Mouse (Mus musculus) B cell, adult 2 months (primary cell): ENCODE measurements at regions not wholly inside any gene's neighbourhood (a gene's known extent, or its start where the extent isn't known, plus 50 kb on each side); places are given as distances from the start of the nearest gene placed in this dataset.
"Not testable (repeated sequence)": the region's sequence is repeated elsewhere in the genome, so short reads cannot be mapped to it uniquely, and the experiment has no call there.

Experiments used
- DNase-seq, 2 experiments: peaks; one replicate each; pipeline ENCODE4 v3.0.0; 2022

- DNase-seq: no peak
Observed at GRCm38 (mm10) chr9:41429711-41430390, 268.4 kb upstream of the Ubash3b start.

- no peak for DNase-seq
Observed at GRCm38 (mm10) chr9:41429236-41429635, 267.7 kb upstream of the Ubash3b start.

DNA sequence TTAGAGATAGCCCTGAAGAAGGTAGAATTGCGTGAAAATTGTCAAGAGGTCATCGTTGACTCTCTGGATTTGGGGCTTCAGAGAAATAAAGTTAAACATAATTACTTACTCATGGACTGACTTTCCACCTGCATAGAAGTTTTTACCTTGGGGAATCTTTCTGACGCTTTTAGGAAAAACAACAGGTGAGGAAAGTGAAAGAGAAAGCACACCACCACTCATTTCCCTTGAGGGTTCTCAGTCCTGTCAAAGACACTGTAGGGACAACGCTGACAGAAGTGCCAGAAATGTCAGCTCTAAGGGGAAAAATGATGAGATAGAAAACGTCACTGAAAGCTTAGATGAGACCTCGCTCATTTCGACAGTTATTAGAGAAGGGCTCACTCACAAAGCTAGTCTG, 265.2 kb upstream of the Ubash3b start:
- peak in 1 of 2 experiments; percentile 1 for DNase-seq

GRCm38 (mm10) chr9:41425225-41425624, 263.7 kb upstream of the Ubash3b start:
- DNase-seq: no peak

DNA sequence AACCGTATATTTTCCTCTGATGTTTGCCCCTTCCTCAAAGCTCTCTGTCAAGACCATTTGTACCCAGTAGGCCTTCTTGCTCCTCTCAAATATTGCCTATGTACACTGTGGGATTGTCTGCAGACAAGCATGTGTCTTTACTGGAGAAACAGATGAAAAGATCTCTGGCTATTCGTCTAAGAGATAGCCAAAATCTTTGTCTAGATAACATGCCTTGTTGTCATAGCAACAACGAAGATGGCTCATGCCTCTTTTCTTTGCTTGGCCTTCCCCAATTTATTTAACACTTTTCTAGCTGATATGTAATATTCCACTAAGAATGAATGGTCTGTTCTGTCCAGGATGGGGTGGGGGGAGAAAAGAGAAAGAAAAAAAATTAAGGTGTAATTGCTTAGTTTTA, 252.3 kb upstream of the Ubash3b start:
- DNase-seq: no peak

- DNase-seq: not testable (repeated sequence)
Observed at GRCm38 (mm10) chr9:41413091-41413490, 251.6 kb upstream of the Ubash3b start.

DNA sequence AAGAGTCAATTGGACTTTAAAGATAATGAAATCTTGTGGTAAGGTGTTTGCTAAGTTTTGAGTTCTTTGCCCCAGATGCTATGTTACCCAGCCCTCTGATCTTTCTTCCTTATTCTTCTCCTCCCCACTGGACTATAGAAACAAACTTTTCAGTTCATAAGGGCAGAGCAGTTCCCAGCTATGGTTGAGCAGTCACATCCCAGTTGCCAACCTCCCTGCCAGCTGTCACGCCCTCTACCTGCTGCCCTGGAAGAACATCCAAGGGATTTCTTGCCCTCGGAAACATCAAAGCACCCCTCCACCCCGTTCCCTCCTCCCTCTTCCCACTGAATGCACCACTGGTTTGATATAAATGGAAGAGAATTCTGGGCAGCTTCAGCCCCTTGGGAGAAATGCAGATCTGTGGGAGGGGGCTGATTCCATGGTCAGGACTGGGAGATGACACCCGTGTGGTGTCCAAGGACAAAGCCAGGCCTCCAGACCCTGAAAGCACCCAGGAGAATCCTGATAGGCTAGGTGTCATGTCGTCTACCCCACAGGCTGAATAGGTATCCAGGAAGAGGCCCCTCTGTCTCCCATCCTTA, 250.8 kb upstream of the Ubash3b start:
- no peak for DNase-seq

DNA sequence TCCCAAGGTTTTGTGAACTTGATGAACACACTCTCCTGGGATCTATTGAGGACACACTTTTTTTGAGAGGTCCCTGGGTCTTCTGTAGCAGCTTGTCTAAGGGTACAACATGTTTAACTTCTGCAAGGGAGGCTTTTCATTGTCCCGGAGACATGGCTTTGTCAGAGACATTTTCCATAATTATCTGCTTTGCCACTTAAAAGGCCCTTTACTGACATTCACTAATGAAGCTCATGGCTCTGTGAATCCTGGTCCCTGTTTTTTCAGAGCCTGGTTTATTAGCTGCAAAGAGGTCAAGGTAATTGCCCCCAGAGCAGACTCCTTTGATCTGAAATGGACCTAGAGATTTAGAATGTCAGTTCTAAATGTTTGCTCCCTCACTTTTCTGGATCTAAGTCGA, 246.8 kb upstream of the Ubash3b start:
- DNase-seq: no peak

- DNase-seq: no peak
Observed at GRCm38 (mm10) chr9:41407078-41407477, 245.6 kb upstream of the Ubash3b start.

GRCm38 (mm10) chr9:41402942-41403341, 241.4 kb upstream of the Ubash3b start:
- DNase-seq: no peak

- no peak for DNase-seq
Observed at GRCm38 (mm10) chr9:41400950-41401349, 239.5 kb upstream of the Ubash3b start.

GRCm38 (mm10) chr9:41395471-41395870, 234.0 kb upstream of the Ubash3b start:
- DNase-seq: no peak

GRCm38 (mm10) chr9:41391591-41392320, 230.3 kb upstream of the Ubash3b start:
- no peak for DNase-seq

- no peak for DNase-seq
Observed at GRCm38 (mm10) chr9:41379283-41379682, 217.8 kb upstream of the Ubash3b start.

- no peak for DNase-seq
Observed at GRCm38 (mm10) chr9:41378627-41379231, 217.2 kb upstream of the Ubash3b start.

DNA sequence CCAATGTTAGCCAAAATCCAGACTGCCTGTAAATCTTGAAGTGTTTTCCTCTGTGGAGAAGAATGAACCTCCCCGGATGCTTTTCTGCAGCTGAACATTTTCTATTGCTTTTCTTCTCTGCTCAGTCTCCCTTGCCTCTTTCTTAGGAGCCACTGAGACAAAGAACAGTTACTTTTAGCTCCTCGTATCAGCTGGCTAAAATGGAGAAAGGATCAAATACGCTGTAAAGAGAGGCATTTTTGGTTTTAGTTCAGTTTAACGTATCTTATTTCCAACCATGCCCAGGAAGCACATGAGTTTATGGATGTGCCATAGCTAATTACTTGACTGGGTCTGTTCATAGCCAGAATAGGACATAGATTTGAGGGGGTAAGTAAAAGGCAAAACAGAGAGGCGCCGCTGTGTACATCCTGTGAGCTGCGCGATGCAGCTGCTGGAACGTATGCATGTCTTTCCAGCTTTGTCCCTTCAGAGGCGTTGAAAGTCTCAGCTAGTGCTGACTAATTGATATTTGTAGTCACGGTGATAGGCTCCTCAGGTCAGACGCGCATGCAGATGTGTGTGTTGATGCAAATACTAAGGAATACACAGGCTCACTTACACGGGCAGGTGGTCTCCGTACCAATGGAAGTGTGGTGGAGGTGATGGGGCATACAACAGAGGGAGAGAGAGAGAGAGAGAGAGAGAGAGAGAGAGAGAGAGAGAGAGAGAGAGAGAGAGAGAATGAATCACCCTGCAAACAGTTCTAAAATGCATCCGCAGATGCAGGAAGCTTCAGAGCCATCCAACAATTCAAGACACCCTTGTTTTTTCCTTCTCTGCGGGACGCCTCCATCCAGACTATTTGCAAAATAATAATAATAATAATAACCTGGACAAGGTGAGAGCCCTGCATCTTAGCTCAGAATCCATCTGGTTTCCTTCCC, 216.5 kb upstream of the Ubash3b start:
- DNase-seq: no peak

GRCm38 (mm10) chr9:41376948-41377700, 215.6 kb upstream of the Ubash3b start:
- DNase-seq: no peak

DNA sequence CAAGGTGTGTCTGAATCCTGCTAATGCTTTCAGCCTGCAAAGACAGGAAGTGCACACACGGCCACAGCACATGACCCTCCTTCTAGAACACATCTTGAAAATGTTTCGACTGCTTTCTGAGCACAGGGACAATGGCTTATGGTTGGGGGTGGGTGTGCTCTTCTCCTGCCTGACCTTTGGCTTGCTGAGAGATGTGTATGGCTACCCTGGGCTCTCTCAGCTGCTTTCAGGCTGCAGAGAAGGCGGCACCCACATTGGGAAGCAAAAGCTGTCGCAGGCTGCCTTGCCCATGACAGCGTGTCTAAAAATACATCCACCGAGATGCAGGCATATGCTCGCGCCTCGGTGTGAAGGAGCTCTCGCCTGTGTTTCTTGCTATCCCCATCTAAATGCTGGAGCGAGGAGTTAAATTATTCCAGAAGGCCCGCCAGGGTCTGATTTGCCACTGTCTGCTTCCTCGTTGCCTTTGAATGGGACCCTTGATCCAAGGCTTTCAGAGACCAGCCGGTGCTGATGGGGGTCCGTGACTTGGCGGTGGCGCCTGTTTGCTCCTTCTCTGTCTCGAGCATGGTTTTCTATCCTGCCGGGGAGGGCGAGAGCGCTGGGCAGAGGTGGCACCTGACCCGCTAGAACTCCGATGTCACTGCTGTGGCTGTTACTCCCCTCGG, 214.6 kb upstream of the Ubash3b start:
- no peak for DNase-seq

DNA sequence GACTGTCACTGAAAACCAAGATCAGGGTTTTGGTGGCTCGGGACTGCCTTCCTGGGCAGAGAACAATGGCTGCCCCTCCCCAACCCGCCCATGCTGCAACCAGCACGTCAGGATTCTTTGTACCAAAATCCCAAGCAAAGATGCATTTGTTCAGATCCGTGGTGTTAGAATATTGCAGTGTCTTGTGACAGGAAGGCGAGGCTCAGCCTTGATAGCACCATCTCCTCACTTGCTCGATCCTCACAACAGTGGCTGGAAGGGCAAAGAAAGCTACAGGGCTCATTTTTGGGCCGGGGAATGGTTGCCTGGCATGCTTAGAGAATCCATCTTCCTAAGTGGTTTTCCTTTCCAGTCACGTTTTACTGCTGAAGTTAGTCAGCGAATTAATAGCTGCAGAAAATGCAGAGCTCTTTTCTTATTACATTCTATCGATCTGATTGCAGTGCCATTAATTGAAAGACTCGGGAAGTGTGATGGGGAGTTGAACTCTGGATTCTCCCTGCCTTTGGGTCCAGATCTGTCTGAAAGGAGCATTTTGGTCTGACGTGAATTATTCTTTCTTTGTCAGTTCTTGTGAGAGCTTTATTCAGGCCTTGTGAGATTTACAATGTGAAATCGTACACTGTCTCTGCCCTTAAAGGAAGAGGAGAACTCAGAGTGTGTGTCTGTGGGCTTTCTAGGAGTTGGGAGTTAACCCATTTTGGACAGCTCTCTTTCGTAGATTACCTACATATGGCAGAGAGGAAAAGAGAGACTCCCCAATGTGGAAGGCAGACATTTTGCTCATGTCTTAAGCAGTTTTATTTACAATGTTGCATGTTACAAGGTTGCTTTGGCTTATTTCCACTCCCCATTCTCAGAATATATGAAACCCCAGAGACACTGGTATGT, 213.3 kb upstream of the Ubash3b start:
- DNase-seq: no peak

- no peak for DNase-seq
Observed at GRCm38 (mm10) chr9:41366405-41366804, 204.9 kb upstream of the Ubash3b start.
